Mouse (Mus musculus) cerebellum, adult 2 months (tissue): ENCODE measurements around the gene Cnih3. TPM values are rescaled to one million over a fixed set of nuclear protein-coding genes. Genes with fewer than 3 reads are reported as not detected.
A peak's percentile ranks its signal among the peaks of the same experiment; 100 is the strongest.

ENCODE experiments used
- DNase-seq, 2 experiments: peaks; one replicate each; pipeline ENCODE4 v3.0.0; 2021
- H3K27ac ChIP-seq: fragments of 200-500 bp; 2 replicates; pipeline ENCODE4 v1.5.1; 2012; ENCODE audit warnings: low read length, control low read depth, inconsistent platforms; ENCODE audit not compliant: insufficient read depth
- H3K27me3 ChIP-seq: fragments of 200-500 bp; 2 replicates; pipeline ENCODE4 v1.6.1; 2012; ENCODE audit warnings: inconsistent platforms, mild to moderate bottlenecking, low read length, moderate library complexity; ENCODE audit not compliant: control insufficient read depth, insufficient read depth
- H3K4me1 ChIP-seq: fragments of 200-500 bp; 2 replicates; pipeline ENCODE4 v1.6.1; 2011; ENCODE audit warnings: low read length; ENCODE audit not compliant: control insufficient read depth, insufficient read depth
- H3K4me3 ChIP-seq: fragments of 200-500 bp; replicated peaks from 2 replicates; pipeline ENCODE3; 2011; ENCODE audit warnings: mild to moderate bottlenecking, low read depth, low read length, control low read depth; ENCODE audit not compliant: insufficient read depth
- CTCF ChIP-seq: fragments of 200-500 bp; IDR thresholded peaks from 2 replicates; pipeline ENCODE4 v1.5.1; 2011; ENCODE audit warnings: low read depth, mild to moderate bottlenecking, control low read depth, low read length, moderate library complexity, borderline replicate concordance; ENCODE audit not compliant: insufficient read depth
- POLR2A ChIP-seq: fragments of 200-500 bp; IDR thresholded peaks from 2 replicates; pipeline ENCODE4 v1.6.1; 2011; ENCODE audit warnings: low read length, control low read depth, borderline replicate concordance; ENCODE audit not compliant: insufficient read depth
- WGBS: fragments of 180-500 bp; shearing (Covaris S2); methylation state at CpG from one replicate; pipeline ENCODE4 v1.1.7; 2018; 5-methylcytosine and 5-hydroxymethylcytosine counted together
- polyA plus RNA-seq: library from polyadenylated mRNA; depleted of rRNA; stranded (reverse); fragments of >200 nt; gene quantifications from 2 replicates; pipeline ENCODE4 v1.2.3, GENCODE M21; 2012

Cnih3 gene
- polyA plus RNA-seq, 1 experiment = 6.9 TPM

GRCm38 (mm10) chr1:181433263-181433662, 80.8 kb downstream of the Cnih3 start:
- 88% methylated on average over 5 of the region's 5 CpGs for WGBS
- H3K4me3 ChIP-seq = no peak overlapping the region
- H3K27ac ChIP-seq = no peak overlapping the region
- no peaks in the 10 kb centered on the region; the same call in 1 of the 2 replicates for H3K27me3 ChIP-seq
- no peaks in the 10 kb centered on the region for H3K4me1 ChIP-seq
- no peak for TF ChIP-seq CTCF
- no peak for TF ChIP-seq POLR2A
- no peak for DNase-seq

- H3K27me3 ChIP-seq = no peaks in the 10 kb centered on the region
- H3K4me1 ChIP-seq = no peaks in the 10 kb centered on the region
- no peak overlapping the region for H3K4me3 ChIP-seq
- TF ChIP-seq POLR2A (no peak), CTCF (no peak)
- no peak overlapping the region for H3K27ac ChIP-seq
- 61% methylated on average over 5 of the region's 5 CpGs for WGBS
- no peak for DNase-seq
Measured at GRCm38 (mm10) chr1:181435414-181435813, 83.0 kb downstream of the Cnih3 start.

- DNase-seq = no peak
- 89% methylated on average over 8 of the region's 8 CpGs for WGBS
- Histone ChIP-seq H3K27me3 (no peaks in the 10 kb centered on the region), H3K4me3 (no peak overlapping the region), H3K27ac (no peak overlapping the region), H3K4me1 (peaks cover 22% of the 10 kb centered on the region)
- TF ChIP-seq POLR2A (no peak), CTCF (no peak)
Measured at GRCm38 (mm10) chr1:181440982-181441603, 88.7 kb downstream of the Cnih3 start.

- Histone ChIP-seq H3K27ac (no peak overlapping the region), H3K27me3 (no peaks in the 10 kb centered on the region), H3K4me1 (peaks cover 22% of the 10 kb centered on the region), H3K4me3 (no peak overlapping the region)
- 44% methylated on average over 7 of the region's 7 CpGs for WGBS
- no peak for TF ChIP-seq CTCF
- DNase-seq = peak in 1 of 2 experiments; percentile 33
Measured at GRCm38 (mm10) chr1:181441654-181442241, 89.3 kb downstream of the Cnih3 start.

GRCm38 (mm10) chr1:181445041-181445440, 92.6 kb downstream of the Cnih3 start:
- DNase-seq = no peak
- peaks cover 36% of the 10 kb centered on the region for H3K4me1 ChIP-seq
- TF ChIP-seq POLR2A (no peak), CTCF (no peak)
- WGBS = 71% methylated on average over 5 of the region's 5 CpGs
- H3K27me3 ChIP-seq = no peaks in the 10 kb centered on the region
- H3K4me3 ChIP-seq = no peak overlapping the region
- H3K27ac ChIP-seq = no peak overlapping the region

GRCm38 (mm10) chr1:181445630-181446257, 93.3 kb downstream of the Cnih3 start:
- H3K27me3 ChIP-seq = no peaks in the 10 kb centered on the region
- no peak overlapping the region for H3K27ac ChIP-seq
- TF ChIP-seq CTCF (peak; percentile 39; the same call in 1 of the 2 replicates), POLR2A (no peak)
- 6% methylated on average over 1 of the region's 1 CpGs for WGBS
- no peak overlapping the region for H3K4me3 ChIP-seq
- DNase-seq = peak; percentile 83 to 86
- peaks cover 36% of the 10 kb centered on the region for H3K4me1 ChIP-seq

GRCm38 (mm10) chr1:181446591-181447114, 94.2 kb downstream of the Cnih3 start:
- Histone ChIP-seq H3K27ac (no peak overlapping the region), H3K27me3 (no peaks in the 10 kb centered on the region), H3K4me3 (no peak overlapping the region), H3K4me1 (peaks cover 29% of the 10 kb centered on the region)
- 71% methylated on average over 6 of the region's 6 CpGs for WGBS
- no peak for DNase-seq
- no peak for TF ChIP-seq CTCF
- TF ChIP-seq POLR2A = no peak
